Mouse (Mus musculus): ENCODE results near the gene Wdfy3.
"Not testable (repeated sequence)": the region's sequence is repeated elsewhere in the genome, so short reads cannot be mapped to it uniquely, and the experiment has no call there.

Gene Wdfy3

DNA sequence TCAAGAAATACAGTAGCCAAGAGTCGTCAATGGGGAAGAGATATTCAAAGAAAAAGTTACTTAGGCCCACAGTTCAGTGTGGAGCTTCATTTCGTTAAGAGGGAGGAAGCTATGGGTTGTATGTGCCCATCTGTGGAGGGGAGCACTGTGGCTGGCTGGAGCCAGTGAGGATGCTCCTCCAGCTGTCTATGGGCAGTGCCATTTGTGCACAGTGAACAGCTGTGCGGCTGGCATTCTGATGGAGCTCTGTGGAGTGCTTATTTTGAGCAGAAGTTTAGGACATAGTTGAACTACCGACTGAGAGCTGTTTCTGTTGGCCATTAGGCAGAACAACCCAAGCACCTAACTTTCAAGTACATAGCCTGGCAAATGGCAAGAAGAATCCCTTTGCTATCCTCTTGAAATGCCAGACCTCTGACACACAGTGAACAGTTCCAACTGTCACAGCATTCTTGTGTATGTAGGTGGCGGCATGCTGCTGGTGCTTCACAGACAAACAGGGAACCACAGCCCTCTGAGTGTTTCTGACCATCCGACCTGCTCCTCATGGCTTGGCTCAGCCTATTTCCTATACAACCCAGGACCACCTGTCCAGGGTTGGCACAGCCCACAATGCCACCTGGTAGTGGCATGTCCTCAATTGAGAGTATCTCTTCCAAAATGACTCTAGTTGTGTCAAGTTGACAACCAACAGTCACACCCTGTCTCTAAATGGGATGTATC, 177.9 kb downstream of the Wdfy3 start:
- no peak for DNase-seq (ENCODE audit: low spot score in 2 of 2)

GRCm38 (mm10) chr5:101887989-101888388, 181.7 kb downstream of the Wdfy3 start:
- DNase-seq (ENCODE audit: low spot score in 2 of 2) = no peak

- no peak for DNase-seq (ENCODE audit: low spot score in 2 of 2)
These were observed 184.7 kb downstream of the Wdfy3 start for GRCm38 (mm10) chr5:101885039-101885438.

DNA sequence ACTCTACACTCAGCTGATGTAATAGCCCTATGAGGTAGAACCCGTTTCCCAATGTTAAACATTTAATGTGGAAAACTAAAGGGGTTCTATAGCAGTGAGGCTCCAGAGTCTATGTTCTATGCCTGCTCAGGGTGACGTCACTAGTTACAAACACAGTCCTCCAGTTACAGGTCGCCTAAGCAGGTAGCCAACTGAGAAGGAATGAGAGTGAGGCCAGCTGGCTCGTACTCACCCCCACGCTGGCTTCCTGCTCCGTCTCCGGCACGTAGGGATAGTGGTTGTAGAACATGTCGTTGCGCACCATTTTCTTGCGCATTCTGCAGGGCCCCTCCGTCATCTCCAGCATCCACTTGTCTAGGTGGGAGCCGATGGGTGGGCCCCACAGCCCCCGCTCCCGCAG, 187.5 kb downstream of the Wdfy3 start:
- DNase-seq (ENCODE audit: low spot score in 2 of 2) = no peak

DNA sequence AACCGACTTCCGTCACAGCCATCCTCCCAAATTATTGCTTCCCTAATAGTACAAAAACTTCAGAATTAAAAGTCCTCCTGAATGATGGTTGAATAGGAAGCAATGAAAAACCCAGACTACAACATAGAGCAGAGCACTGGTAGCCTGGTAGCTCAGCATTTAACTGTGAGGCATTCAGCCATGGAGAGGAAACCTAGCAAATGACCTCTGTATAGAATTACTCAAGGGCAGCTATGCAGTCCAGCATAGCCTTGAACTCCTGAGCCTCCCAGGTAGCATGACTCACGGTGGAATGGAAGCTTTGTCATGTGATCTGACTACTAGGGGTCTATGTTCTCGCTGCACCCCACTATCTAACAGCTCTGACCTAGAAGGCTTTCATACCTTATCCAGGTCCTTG, 189.8 kb downstream of the Wdfy3 start:
- DNase-seq (ENCODE audit: low spot score in 2 of 2) = no peak

GRCm38 (mm10) chr5:101878403-101878802, 191.3 kb downstream of the Wdfy3 start:
- peak in 1 of 2 experiments; percentile 8 for DNase-seq (ENCODE audit: low spot score in 2 of 2)

DNA sequence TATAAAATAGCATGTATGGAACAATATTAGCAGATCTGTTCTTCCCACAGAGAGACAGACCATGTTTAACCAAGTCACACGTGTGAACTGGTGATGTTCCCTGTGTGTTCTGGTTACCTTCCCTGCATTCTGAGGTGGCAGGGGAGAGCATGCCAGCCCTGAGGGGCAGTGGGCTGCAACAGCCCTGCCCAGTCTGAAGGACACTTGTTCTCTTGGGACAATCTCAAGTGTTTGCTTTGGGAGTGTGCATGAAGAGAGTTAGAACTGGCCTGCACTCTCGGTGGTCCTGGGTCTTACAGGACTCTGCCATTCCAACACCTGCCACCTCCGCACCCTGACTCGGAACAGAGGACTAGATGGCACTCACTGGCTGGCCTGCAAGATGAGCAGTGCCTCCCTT, 193.5 kb downstream of the Wdfy3 start:
- DNase-seq (ENCODE audit: low spot score in 2 of 2) = no peak

- no peak for DNase-seq (ENCODE audit: low spot score in 2 of 2)
These were observed 203.0 kb downstream of the Wdfy3 start for GRCm38 (mm10) chr5:101866722-101867121.

GRCm38 (mm10) chr5:101863946-101864345, 205.8 kb downstream of the Wdfy3 start:
- DNase-seq (ENCODE audit: low spot score in 2 of 2) = no peak

- DNase-seq (ENCODE audit: low spot score in 2 of 2) = no peak
These were observed 207.1 kb downstream of the Wdfy3 start for GRCm38 (mm10) chr5:101862651-101863050.

DNA sequence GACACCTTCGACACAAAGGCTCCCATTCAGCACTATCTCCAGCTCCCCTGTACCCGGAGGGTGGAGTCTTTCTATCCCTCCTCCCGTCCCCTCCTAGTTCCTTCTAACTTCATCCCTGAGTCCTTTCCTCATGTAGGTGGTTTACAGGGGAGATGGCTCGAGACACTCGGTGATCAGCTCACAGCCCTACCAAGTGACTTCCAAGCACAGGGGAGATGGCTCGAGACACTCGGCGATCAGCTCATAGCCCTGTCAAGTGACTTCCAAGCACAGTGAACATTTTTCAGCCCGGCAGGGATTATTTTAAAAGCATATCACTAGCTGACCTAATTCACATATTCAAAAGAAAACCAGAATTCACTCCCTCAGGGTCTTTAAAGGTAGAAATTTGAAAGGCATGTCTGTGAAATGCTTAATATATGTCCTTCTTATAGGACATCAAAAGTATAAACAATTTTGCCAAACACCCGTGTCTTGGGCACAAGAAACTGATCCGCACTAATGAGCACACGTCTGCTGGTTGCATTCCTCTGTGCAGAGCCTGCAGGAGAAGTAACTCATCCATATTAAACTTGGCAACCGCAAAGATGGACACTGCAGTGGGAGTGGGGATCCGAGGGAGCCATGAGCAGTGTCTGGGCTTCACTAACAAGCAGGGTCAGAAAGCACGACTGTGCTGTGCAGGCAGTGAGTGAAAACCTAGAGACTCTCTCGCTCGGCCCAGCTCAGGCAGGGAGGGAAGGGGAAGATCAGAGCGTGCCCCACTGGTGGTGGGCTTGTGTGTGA, 207.7 kb downstream of the Wdfy3 start:
- no peak for DNase-seq (ENCODE audit: low spot score in 2 of 2)

GRCm38 (mm10) chr5:101858891-101859436, 210.8 kb downstream of the Wdfy3 start:
- DNase-seq (ENCODE audit: low spot score in 2 of 2) = no peak

GRCm38 (mm10) chr5:101855475-101855874, 214.2 kb downstream of the Wdfy3 start:
- DNase-seq (ENCODE audit: low spot score in 2 of 2) = no peak

DNA sequence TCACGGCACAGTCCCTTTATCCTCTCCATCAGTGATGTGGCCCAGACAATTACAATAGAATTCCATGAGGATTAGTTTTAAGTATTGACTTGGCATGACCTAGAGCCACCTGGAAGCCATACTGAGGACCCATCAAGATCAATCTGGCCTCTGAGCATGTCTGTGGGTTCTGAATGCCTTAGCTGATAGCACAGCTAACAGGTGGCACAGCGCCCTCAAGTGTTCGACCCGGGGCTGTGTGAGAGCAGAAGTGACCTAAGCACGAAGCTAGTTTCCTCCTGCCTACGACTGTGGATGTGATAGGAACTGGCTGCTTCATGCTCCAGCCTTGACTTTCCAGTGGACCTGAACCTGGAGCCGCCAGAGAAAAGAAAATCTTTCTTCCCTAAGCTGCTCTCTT, 215.1 kb downstream of the Wdfy3 start:
- no peak for DNase-seq (ENCODE audit: low spot score in 2 of 2)

GRCm38 (mm10) chr5:101854100-101854499, 215.6 kb downstream of the Wdfy3 start:
- no peak for DNase-seq (ENCODE audit: low spot score in 2 of 2)

GRCm38 (mm10) chr5:101852116-101852680, 217.5 kb downstream of the Wdfy3 start:
- no peak for DNase-seq (ENCODE audit: low spot score in 2 of 2)

GRCm38 (mm10) chr5:101851133-101851532, 218.6 kb downstream of the Wdfy3 start:
- no peak for DNase-seq (ENCODE audit: low spot score in 2 of 2)

- DNase-seq (ENCODE audit: low spot score in 2 of 2) = no peak
These were observed 222.0 kb downstream of the Wdfy3 start for GRCm38 (mm10) chr5:101847762-101848161.

GRCm38 (mm10) chr5:101847323-101847722, 222.4 kb downstream of the Wdfy3 start:
- DNase-seq (ENCODE audit: low spot score in 2 of 2) = no peak

GRCm38 (mm10) chr5:101845930-101846329, 223.8 kb downstream of the Wdfy3 start:
- DNase-seq (ENCODE audit: low spot score in 2 of 2) = no peak

DNA sequence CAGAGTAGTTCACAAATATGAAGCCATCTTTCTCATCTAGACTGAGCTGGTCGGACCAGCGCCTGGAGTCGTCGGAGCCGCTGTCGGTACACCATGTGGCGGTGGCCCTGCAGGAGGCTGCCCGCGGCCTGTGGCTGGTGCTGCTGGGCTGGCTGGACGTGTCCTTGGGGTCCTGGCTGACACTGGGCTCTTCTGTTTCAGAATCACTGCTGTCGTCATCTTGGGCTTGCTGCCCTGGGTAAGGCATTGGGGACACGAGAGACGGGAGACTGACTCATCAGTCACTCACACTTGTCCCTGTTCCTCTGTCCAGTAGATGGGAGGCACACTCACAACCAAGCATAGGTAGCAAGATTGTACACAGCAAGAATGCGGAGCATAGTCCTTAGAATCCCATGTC, 224.7 kb downstream of the Wdfy3 start:
- DNase-seq (ENCODE audit: low spot score in 2 of 2) = no peak

DNA sequence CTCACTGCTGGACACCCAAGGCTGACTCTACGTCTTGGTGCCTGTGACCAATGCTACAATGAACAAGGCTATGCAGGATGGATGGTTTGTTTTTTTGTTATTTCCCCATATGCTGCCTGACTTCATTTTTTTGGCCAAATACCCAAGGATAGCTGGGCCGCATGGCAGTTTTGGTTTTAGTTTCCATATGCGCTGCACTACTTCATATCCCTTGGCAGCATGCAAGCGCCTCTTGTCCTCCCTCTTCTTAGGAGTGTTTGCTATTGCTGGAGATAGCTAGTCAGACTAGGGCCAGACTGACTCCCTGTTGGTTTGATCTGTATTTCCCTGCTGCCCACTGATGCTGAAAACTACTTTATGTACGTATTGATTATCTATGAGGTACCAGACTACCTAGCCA, 229.2 kb downstream of the Wdfy3 start:
- DNase-seq (ENCODE audit: low spot score in 2 of 2) = no peak

GRCm38 (mm10) chr5:101837605-101838004, 232.1 kb downstream of the Wdfy3 start:
- not testable (repeated sequence) for DNase-seq (ENCODE audit: low spot score in 2 of 2)
